Comparison of ENCODE assay signal across 15 mouse cellular contexts in the genomic region with DNA sequence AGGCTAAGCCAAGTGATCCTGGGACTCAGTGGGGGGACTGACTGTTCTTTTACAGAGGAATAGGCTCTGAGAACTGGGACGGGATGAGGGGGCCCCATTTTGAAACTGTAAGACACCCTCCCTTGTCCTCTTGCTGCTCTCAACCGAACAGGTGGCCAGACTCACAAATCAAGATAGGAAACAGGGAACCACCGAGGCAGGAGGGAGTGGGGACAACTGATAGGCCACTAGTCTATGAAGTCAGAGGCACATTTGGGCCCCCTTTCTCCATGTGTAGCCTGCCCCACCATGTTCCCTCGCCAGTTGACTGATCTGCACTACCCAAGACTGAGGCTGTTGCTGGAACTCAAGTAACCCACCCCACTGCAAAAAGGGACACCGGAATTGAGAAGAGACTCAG. TPM values are rescaled to one million over a fixed set of nuclear protein-coding genes. Genes with fewer than 3 reads are reported as not detected.
DNase-seq lines count a peak whose midpoint lies in the region; ATAC-seq and TF ChIP-seq lines count a peak whose summit lies in the region.
"Had no signal": no experiment of that assay in that cellular context is flagged by ENCODE, and none has a peak within 500 bp of the region (broad histone marks: within the 10 kb centered on the region; RNA-seq: fewer than 3 reads in every experiment).

No protein-coding gene starts in this region.

- intact Hi-C loops in heart, postnatal 36 days (cut with DNase I) = no loop called here

- DNase-seq in heart, embryonic 10.5 days (ENCODE audit: low spot score) = peak; percentile 86
- no peak for DNase-seq in heart, postnatal 36 days
- peak; percentile 14 for DNase-seq in thymus, postnatal 25 days
- no peak for DNase-seq in thymus, adult 18-20 months
- DNase-seq in testis, postnatal 10 days (ENCODE audit: low spot score) = no peak
- DNase-seq in layer of hippocampus, postnatal 10 days (ENCODE audit: low spot score in 2 of 2) = no peak
- DNase-seq in cerebellum, adult 2 months = no peak
- DNase-seq: right cerebral cortex, adult 18-20 months had no signal

- H3K27me3 ChIP-seq in heart, embryonic 10.5 days (ENCODE audit: insufficient read depth, poor library complexity, severe bottlenecking) = peaks cover 58% of the 10 kb centered on the region
- H3K27me3 ChIP-seq in liver, embryonic 16.5 days (ENCODE audit: control insufficient read depth, insufficient read depth, low read depth, low read length) = peaks cover 25% of the 10 kb centered on the region
- H3K27me3 ChIP-seq in cerebellum, adult 2 months (ENCODE audit: control insufficient read depth, insufficient read depth, low read length) = no peaks in the 10 kb centered on the region; the same call in 1 of the 2 replicates

- H3K9ac ChIP-seq in liver, embryonic 16.5 days (ENCODE audit: low read depth, low read length) = peak overlapping the region; percentile 65
- H3K9ac ChIP-seq: neural tube, embryonic 15.5 days had no signal

- no peaks in the 10 kb centered on the region for H3K9me3 ChIP-seq in heart, embryonic 10.5 days
- H3K9me3 ChIP-seq in liver, embryonic 16.5 days (replicated peaks; ENCODE audit: control insufficient read depth, low read length) = no peaks in the 10 kb centered on the region
- H3K9me3 ChIP-seq: neural tube, embryonic 15.5 days had no signal

- TF ChIP-seq CTCF in cerebellum, adult 2 months (IDR thresholded peaks at IDR 0.05; ENCODE audit: borderline replicate concordance, insufficient read depth, low read depth, low read length) = no peak

- TF ChIP-seq POLR2A in cerebellum, adult 2 months (IDR thresholded peaks at IDR 0.05; ENCODE audit: borderline replicate concordance, insufficient read depth, low read length) = no peak

- peak overlapping the region; percentile 87 for H3K4me2 ChIP-seq in liver, embryonic 16.5 days (ENCODE audit: low read depth, low read length)
- H3K4me2 ChIP-seq: neural tube, embryonic 15.5 days had no signal

- WGBS in heart, embryonic 10.5 days = 58% methylated on average over 5 of the region's 5 CpGs
- 24% methylated on average over 5 of the region's 5 CpGs for WGBS in liver, embryonic 16.5 days (ENCODE audit: insufficient replicate concordance)
- 88% methylated on average over 5 of the region's 5 CpGs for WGBS in cerebellum, adult 2 months

- peak overlapping the region; percentile 66 for H3K4me3 ChIP-seq in heart, embryonic 10.5 days
- H3K4me3 ChIP-seq in liver, embryonic 16.5 days (ENCODE audit: low read depth, low read length) = peak overlapping the region; percentile 64
- no peak overlapping the region for H3K4me3 ChIP-seq in cerebellum, adult 2 months (replicated peaks; ENCODE audit: insufficient read depth, low read depth, low read length)
- H3K4me3 ChIP-seq: neural tube, embryonic 15.5 days had no signal

- H3K27ac ChIP-seq in heart, embryonic 10.5 days = peak overlapping the region; percentile 72; the same call in 1 of the 2 replicates
- peak overlapping the region; percentile 58; the same call in 1 of the 2 replicates for H3K27ac ChIP-seq in liver, embryonic 16.5 days (ENCODE audit: low read length)
- no peak overlapping the region for H3K27ac ChIP-seq in cerebellum, adult 2 months (ENCODE audit: insufficient read depth, low read length)
- H3K27ac ChIP-seq: neural tube, embryonic 15.5 days had no signal

- ATAC-seq in liver, embryonic 16.5 days (ENCODE audit: low read depth) = peak; percentile 76
- ATAC-seq: forebrain, embryonic 14.5 days had no signal

- H3K36me3 ChIP-seq in heart, embryonic 10.5 days = no peaks in the 10 kb centered on the region
- no peaks in the 10 kb centered on the region for H3K36me3 ChIP-seq in liver, embryonic 16.5 days (ENCODE audit: control insufficient read depth, insufficient read depth)
- H3K36me3 ChIP-seq: neural tube, embryonic 15.5 days had no signal

- peaks cover 32% of the 10 kb centered on the region for H3K4me1 ChIP-seq in heart, embryonic 10.5 days
- H3K4me1 ChIP-seq in liver, embryonic 16.5 days (ENCODE audit: control insufficient read depth, low read depth, low read length) = peaks cover 34% of the 10 kb centered on the region
- no peaks in the 10 kb centered on the region for H3K4me1 ChIP-seq in cerebellum, adult 2 months (ENCODE audit: control insufficient read depth, insufficient read depth, low read length)

RNA-seq across cellular contexts. Expression of a gene that starts 1.2 kb away (rescaled TPM):
- 10.6 TPM in 2 replicates for polyA plus RNA-seq in heart, embryonic 10.5 days (2016; fragmentation: Nextera tagmentation; extraction: Ambion mirVana)
- total RNA-seq in heart, postnatal 36 days (2021) = not detected
- 10.4 and 11.4 TPM in 2 replicates for polyA plus RNA-seq in liver, embryonic 16.5 days (2015; fragmentation: Nextera tagmentation; extraction: Ambion mirVana)
- under 1 TPM in 1 of 2 experiments, not detected in 1; 0.67 TPM for total RNA-seq in layer of hippocampus, postnatal 10 days (2021)
- 0.05 TPM in 1 of 2 replicates, not detected in the other for polyA plus RNA-seq in cerebellum, adult 2 months (2012; rRNA removed)
- total RNA-seq: adrenal gland, adult 18-20 months; gastrocnemius, adult 8-10 months; layer of hippocampus, adult 18-20 months; left cerebral cortex, postnatal 36 days had no signal
- polyA plus RNA-seq: forebrain, embryonic 14.5 days; neural tube, embryonic 15.5 days had no signal

RNA-seq across cellular contexts. Expression of a gene that starts 27.5 kb away (rescaled TPM):
- 26.0 and 26.8 TPM in 2 replicates for polyA plus RNA-seq in heart, embryonic 10.5 days (2016; fragmentation: Nextera tagmentation; extraction: Ambion mirVana)
- 10 to 100 TPM; 14.8 to 15.8 TPM for total RNA-seq in heart, postnatal 36 days (2021)
- polyA plus RNA-seq in liver, embryonic 16.5 days (2015; fragmentation: Nextera tagmentation; extraction: Ambion mirVana) = 8.5 and 10.1 TPM in 2 replicates
- total RNA-seq in layer of hippocampus, postnatal 10 days (2021) = 10 to 100 TPM; 86.2 to 87.7 TPM
- 61.2 and 63.6 TPM in 2 replicates for polyA plus RNA-seq in cerebellum, adult 2 months (2012; rRNA removed)

RNA-seq across cellular contexts. Expression of a gene that starts 38.7 kb away (rescaled TPM):
- polyA plus RNA-seq in heart, embryonic 10.5 days (2016; fragmentation: Nextera tagmentation; extraction: Ambion mirVana) = 64.2 and 84.7 TPM in 2 replicates
- 100 to 1,000 TPM; 136 to 137 TPM for total RNA-seq in heart, postnatal 36 days (2021)
- polyA plus RNA-seq in liver, embryonic 16.5 days (2015; fragmentation: Nextera tagmentation; extraction: Ambion mirVana) = 47.9 and 56.0 TPM in 2 replicates
- 10 to 100 TPM; 84.2 to 84.4 TPM for total RNA-seq in layer of hippocampus, postnatal 10 days (2021)
- polyA plus RNA-seq in cerebellum, adult 2 months (2012; rRNA removed) = 109 and 135 TPM in 2 replicates

RNA-seq across cellular contexts. Expression of a gene that starts 48.9 kb away (rescaled TPM):
- 0.09 and 1.2 TPM in 2 replicates for polyA plus RNA-seq in heart, embryonic 10.5 days (2016; fragmentation: Nextera tagmentation; extraction: Ambion mirVana)
- 10 to 100 TPM; 30.2 to 49.0 TPM for total RNA-seq in heart, postnatal 36 days (2021)
- polyA plus RNA-seq in liver, embryonic 16.5 days (2015; fragmentation: Nextera tagmentation; extraction: Ambion mirVana) = 1.1 and 1.4 TPM in 2 replicates
- under 1 TPM in 1 of 2 experiments, not detected in 1; 0.20 TPM for total RNA-seq in layer of hippocampus, postnatal 10 days (2021)
- not detected in 2 replicates for polyA plus RNA-seq in cerebellum, adult 2 months (2012; rRNA removed)
- total RNA-seq: left cerebral cortex, postnatal 36 days had no signal
- polyA plus RNA-seq: forebrain, embryonic 14.5 days; neural tube, embryonic 15.5 days had no signal

Comparison
In these comparisons a context has a peak if more than half of its experiments do, and no peak if none do; other contexts are left out.
1. DNase-seq: peak in heart, embryonic 10.5 days (single experiment) and thymus, postnatal 25 days (single experiment); none in heart, postnatal 36 days (0 of 2), thymus, adult 18-20 months (0 of 2), testis, postnatal 10 days (single experiment), layer of hippocampus, postnatal 10 days (0 of 2) and cerebellum, adult 2 months (0 of 2).